Mouse (Mus musculus) heart, adult 11 months (tissue): ENCODE measurements around the gene Cd82.

ENCODE experiments used
- DNase-seq: peaks from one replicate; pipeline ENCODE4 v3.0.0; 2022

The Cd82 gene

GRCm38 (mm10) chr2:93412101-93412500, 50.8 kb downstream of the Cd82 start:
- DNase-seq, result no peak

DNA sequence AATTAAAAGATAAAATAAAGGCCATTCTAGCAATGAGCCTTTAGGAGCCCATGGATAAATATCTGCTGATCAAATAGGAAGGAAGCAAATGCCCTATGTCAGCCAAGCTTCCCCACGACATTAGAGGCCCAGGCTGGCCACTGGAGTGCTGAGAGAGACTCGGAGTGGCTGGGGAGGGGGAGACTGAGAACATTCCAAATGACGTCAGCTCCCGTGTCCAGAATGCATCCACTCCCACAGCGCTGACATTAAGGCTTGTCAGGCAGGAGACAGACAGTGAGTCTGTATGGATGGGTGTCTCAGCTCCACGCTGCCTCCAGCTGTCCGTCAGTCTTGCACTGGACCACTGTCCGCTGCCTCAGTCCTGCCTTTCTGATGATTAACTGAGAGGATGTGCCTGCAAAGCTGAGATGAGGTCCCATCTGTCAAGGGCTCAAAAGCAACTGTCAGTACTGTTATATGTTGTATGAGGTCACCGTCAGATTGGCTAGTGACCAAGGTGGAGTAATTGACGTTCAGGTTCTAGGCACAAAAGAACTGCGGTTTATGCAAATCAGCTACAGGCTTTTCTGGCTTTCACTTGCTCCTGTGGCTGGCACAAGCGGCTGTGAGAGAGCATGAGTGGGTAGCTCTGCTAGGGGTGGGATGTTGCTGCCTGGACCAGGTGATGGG, 51.9 kb downstream of the Cd82 start:
- DNase-seq, result no peak

- DNase-seq, result peak; percentile 90
Observed at GRCm38 (mm10) chr2:93405017-93405425, 57.9 kb downstream of the Cd82 start.

GRCm38 (mm10) chr2:93404169-93404568, 58.8 kb downstream of the Cd82 start:
- DNase-seq, result no peak

DNA sequence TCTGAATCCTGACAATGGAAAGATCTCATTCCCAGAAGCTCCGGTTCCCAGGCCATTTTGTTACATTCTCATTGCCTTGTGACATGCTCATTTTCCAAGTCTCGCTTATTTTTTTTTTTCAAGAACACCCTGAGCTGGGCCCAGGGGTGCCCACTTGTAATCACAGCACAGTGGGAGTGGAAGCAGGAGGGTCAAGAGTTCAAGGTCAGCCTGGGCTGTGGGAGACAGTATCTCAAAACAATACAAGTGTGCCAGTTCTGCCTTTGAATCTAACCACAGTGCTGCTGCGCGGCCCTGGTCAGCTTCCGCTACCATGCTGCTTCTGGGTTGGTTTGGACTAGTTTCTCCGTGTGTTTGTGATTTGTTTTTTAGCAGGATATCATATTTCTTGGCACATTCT, 59.7 kb downstream of the Cd82 start:
- DNase-seq, result no peak

- no peak for DNase-seq
Observed at GRCm38 (mm10) chr2:93391198-93391597, 71.7 kb downstream of the Cd82 start.

DNA sequence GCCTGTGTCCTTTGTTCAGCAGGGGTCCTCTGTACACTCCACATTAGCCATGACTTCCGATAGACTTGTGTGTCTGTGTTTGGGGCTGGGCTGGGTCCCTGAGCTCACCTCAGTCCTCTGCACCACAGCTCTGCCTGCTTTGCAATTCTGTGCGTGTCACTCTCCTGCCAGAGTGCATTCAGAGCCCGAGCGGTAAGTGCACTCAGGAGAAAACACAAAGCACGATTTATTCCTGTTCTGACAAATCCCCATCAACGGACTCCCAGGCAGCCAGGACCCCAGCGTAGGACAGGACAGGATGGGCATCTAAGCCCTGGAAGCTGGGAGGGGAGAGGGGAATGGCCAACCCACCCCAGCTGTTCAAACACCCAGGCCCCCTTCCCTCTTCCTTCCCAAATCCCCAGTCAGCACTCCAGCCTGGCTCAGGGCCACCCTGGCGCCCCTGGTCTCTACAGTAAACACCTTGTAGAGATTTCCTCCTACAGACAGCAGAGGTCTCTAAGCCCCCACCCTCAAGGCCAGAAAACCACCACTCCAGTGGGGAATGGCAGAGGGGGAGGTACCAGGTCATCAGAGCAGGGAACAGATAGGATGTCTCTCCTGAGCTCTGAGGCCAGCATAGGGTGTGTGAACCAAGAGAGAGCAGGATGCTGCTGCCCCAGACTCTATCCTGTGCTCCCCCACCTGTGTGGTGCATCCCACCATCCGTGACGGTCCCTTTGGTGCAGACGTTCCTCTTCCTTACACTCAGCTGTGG, 72.6 kb downstream of the Cd82 start:
- DNase-seq, result peak; percentile 81

DNA sequence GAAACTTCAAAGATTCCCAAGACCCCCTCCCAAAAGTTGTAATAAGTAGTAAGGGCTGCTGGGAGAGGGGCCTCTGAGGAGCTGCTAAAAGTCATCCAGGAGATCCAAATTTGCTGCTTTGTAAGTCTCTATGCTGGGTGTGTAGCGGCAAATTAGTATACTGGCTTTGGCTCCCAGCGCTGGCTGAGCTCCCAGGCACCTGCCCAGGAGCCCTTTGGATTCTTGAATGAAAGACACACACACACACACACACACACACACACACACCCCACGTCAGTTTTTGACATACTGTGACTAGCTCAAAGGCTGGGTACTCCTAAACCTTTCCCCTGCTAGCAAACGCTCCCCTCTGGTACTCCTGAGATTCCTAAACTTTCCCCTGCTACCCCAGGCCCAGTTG, 76.0 kb downstream of the Cd82 start:
- no peak for DNase-seq

DNA sequence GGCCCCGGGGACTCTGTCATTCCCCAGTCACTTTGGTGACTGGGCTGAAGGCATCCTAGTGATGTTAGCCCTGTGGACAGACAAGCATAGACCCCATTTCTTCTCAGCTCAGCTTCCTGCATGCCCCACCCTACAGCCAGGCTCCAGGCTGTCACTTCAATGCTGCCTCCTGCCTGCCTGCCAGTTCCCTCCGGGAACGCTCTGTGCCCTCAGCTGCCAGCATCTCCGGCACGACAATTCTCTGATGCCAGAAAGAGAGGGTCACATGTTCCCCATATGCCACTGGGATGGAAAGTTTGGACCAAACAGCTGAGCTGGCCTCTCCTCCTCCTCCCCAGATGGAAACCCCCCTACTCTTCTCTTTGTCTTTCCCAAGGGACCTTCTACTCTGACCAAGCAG, 79.1 kb downstream of the Cd82 start:
- no peak for DNase-seq

DNA sequence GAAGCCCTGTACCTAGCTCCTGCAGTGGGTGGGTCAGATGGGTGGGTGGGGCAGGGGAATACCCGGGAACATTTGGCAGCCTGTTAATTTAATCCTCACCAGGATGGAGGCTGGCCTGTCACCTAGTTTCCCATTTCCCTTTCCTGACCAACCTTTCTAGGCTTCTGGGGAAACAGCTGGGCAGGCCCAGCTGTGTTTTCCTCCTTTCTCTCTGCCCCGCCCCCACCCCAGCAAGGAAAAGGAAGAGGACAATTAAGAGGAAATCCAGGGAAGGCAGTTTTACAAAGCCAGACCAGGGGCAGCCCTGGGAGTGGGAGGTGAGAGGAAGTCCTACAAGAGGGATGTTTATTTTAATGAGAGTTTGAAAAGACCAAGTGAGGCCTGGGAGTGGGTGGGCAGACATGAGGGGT, 82.3 kb downstream of the Cd82 start:
- DNase-seq, result peak; percentile 94

GRCm38 (mm10) chr2:93377797-93378196, 85.1 kb downstream of the Cd82 start:
- no peak for DNase-seq

DNA sequence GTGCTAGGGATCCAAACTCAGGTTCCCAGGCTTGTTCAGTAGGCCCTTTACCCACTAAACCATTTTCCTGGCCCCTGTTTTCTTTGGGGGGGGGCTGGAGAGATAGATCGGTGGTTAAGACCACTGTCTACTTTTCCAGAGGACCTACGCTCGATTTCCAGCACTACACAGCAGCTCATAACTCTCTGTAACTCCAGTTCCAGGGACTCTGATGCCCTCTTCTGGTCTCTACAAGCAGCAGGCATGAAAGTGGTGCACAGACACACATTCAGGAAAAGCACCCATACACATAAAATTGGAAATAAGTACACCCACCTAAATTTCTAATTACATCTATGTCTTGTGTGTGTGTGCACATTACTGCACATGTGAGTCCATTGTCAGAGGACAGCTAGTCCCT, 85.8 kb downstream of the Cd82 start:
- no peak for DNase-seq

DNA sequence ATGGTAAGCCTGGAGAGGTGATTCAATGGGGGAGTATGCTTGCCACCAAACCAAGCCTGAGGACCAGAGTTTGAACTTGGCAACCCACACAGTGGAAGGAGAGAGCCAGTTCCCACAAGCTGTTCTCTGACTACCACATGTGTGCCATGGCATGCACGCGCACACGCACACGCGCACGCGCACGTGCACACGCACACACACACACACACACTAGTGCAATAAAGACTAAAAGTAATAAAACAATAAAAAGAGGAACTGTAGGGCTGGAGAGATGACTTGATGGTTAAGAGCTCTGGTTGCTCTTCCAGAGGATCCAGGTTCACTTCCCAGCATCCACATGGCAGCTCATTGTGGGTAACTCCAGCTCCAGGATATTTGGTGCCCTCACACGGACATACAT, 90.1 kb downstream of the Cd82 start:
- DNase-seq, result no peak

- DNase-seq, result peak; percentile 82
Observed at GRCm38 (mm10) chr2:93372097-93372571, 90.8 kb downstream of the Cd82 start.
